Mouse (Mus musculus) bone marrow, adult 2 months (tissue): ENCODE measurements around the gene Sv2c.

Experiments used
- CTCF ChIP-seq: fragments of 200-500 bp; IDR thresholded peaks from 2 replicates; pipeline ENCODE4 v1.5.1; 2011; ENCODE audit warnings: low read length, control low read depth; ENCODE audit not compliant: control insufficient read depth, insufficient read depth
- POLR2A ChIP-seq: fragments of 200-500 bp; IDR thresholded peaks from 2 replicates; pipeline ENCODE4 v1.6.1; 2011; ENCODE audit warnings: low read depth, mild to moderate bottlenecking, control low read depth, low read length, borderline replicate concordance; ENCODE audit not compliant: control insufficient read depth

DNA sequence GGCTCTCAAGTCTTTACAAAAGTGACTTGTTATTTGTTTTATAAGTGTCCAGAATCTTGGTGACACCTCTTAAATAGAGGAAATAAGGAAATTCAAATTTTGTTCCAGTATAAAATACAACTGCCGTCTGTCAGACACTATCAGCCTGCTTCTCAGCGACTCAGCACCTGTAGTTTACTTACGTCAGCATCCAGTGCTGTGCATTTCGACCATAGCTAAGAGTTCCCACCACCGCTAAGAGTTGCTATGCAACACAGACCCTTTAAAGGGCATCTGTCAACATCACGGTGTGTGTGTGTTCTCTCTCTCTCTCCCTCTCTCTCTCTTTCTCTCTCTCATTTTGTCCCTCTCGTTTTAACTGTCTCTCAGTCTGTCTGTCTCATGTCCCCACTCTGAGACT, 170.5 kb downstream of the Sv2c start:
- TF ChIP-seq CTCF = no peak
- TF ChIP-seq POLR2A = no peak
